Mouse (Mus musculus) cerebellum, adult 2 months (tissue): ENCODE results near the gene Pgpep1. TPM values are rescaled to one million over a fixed set of nuclear protein-coding genes. Genes with fewer than 3 reads are reported as not detected.

Source experiments
- DNase-seq, 2 experiments: peaks; one replicate each; pipeline ENCODE4 v3.0.0; 2021
- H3K27ac ChIP-seq: fragments of 200-500 bp; 2 replicates; pipeline ENCODE4 v1.5.1; 2012; ENCODE audit warnings: low read length, control low read depth, inconsistent platforms; ENCODE audit not compliant: insufficient read depth
- H3K27me3 ChIP-seq: fragments of 200-500 bp; 2 replicates; pipeline ENCODE4 v1.6.1; 2012; ENCODE audit warnings: inconsistent platforms, mild to moderate bottlenecking, low read length, moderate library complexity; ENCODE audit not compliant: control insufficient read depth, insufficient read depth
- H3K4me1 ChIP-seq: fragments of 200-500 bp; 2 replicates; pipeline ENCODE4 v1.6.1; 2011; ENCODE audit warnings: low read length; ENCODE audit not compliant: control insufficient read depth, insufficient read depth
- H3K4me3 ChIP-seq: fragments of 200-500 bp; replicated peaks from 2 replicates; pipeline ENCODE3; 2011; ENCODE audit warnings: mild to moderate bottlenecking, low read depth, low read length, control low read depth; ENCODE audit not compliant: insufficient read depth
- CTCF ChIP-seq: fragments of 200-500 bp; IDR thresholded peaks from 2 replicates; pipeline ENCODE4 v1.5.1; 2011; ENCODE audit warnings: low read depth, mild to moderate bottlenecking, control low read depth, low read length, moderate library complexity, borderline replicate concordance; ENCODE audit not compliant: insufficient read depth
- POLR2A ChIP-seq: fragments of 200-500 bp; IDR thresholded peaks from 2 replicates; pipeline ENCODE4 v1.6.1; 2011; ENCODE audit warnings: low read length, control low read depth, borderline replicate concordance; ENCODE audit not compliant: insufficient read depth
- WGBS: fragments of 180-500 bp; shearing (Covaris S2); methylation state at CpG from one replicate; pipeline ENCODE4 v1.1.7; 2018; 5-methylcytosine and 5-hydroxymethylcytosine counted together
- polyA plus RNA-seq: library from polyadenylated mRNA; depleted of rRNA; stranded (reverse); fragments of >200 nt; gene quantifications from 2 replicates; pipeline ENCODE4 v1.2.3, GENCODE M21; 2012

The Pgpep1 gene
- polyA plus RNA-seq, 1 experiment: 32.5 TPM

DNA sequence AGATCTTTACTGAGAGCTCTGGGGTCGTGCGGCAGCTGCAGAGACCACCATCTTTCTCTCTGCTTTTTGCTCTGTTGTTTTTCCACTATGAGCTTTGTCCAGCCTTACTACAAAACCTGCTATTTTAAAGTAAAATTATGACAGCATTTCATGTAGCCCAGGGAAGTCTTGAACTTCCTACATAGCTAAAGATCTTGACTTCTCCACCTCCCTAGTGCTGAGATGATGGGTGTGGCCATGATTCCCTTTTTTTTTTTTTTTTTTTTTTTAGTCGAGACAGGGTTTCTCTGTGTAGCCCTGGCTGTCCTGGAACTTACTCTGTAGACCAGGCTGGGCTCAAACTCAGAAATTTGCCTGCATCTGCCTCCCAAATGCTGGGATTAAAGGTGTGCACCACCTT is 4.4 kb upstream of the Pgpep1 start:
- no peak for TF ChIP-seq POLR2A
- TF ChIP-seq CTCF: no peak
- DNase-seq: no peak
- H3K4me1 ChIP-seq: no peaks in the 10 kb centered on the region
- WGBS: 73% methylated on average over 3 of the region's 3 CpGs
- H3K4me3 ChIP-seq: no peak overlapping the region
- H3K27ac ChIP-seq: no peak overlapping the region
- no peaks in the 10 kb centered on the region for H3K27me3 ChIP-seq

- H3K27me3 ChIP-seq: no peaks in the 10 kb centered on the region
- WGBS: 23% methylated on average over 4 of the region's 4 CpGs
- no peaks in the 10 kb centered on the region for H3K4me1 ChIP-seq
- H3K4me3 ChIP-seq: no peak overlapping the region
- no peak for TF ChIP-seq POLR2A
- TF ChIP-seq CTCF: no peak
- no peak for DNase-seq
- no peak overlapping the region for H3K27ac ChIP-seq
Measured at GRCm38 (mm10) chr8:70663691-70664090, 3.5 kb upstream of the Pgpep1 start.

DNA sequence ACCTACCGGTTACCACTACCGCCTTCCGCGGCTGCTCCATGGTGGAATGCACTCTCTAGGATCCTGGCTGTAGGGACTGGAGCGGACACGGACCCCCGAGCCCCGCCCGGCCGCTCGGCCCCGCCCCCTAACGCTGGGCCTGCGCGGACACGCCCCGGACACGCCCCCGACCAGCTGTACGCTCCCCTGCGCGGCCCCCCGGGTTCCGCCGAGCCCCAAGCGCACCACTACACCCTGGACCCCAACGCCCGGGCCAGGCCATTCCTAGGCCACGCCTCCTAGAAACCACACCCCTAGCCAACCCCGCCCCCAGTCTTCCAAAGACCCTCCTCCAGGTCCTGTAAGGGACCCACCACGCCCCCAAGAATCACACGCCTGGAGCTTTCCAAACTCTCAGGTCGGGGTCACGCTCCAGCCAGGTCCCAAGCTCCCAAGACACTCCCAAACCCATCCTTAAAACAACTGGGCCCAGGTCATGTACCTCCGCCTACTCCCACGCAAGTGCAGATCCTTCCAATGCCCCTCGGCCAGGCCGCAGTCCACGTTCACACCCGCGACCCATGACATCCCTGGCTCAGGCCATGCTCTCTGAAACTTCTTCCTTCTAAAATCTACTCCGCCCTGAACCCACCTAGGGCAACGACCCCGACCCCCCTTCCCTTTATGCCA is 450 bp downstream of the Pgpep1 start:
- WGBS: 2% methylated on average over 44 of the region's 44 CpGs
- TF ChIP-seq CTCF (no peak), POLR2A (no peak)
- peak; percentile 64 to 65 for DNase-seq

GRCm38 (mm10) chr8:70658897-70659603 is 1.1 kb downstream of the Pgpep1 start:
- peak overlapping the region; percentile 81 for H3K4me3 ChIP-seq
- DNase-seq: no peak
- 2% methylated on average over 31 of the region's 31 CpGs for WGBS
- no peaks in the 10 kb centered on the region for H3K4me1 ChIP-seq
- no peak overlapping the region for H3K27ac ChIP-seq
- no peaks in the 10 kb centered on the region for H3K27me3 ChIP-seq
- TF ChIP-seq CTCF (no peak), POLR2A (no peak)

More for the DNA sequence above, 450 bp downstream of the Pgpep1 start:
- no peaks in the 10 kb centered on the region for H3K27me3 ChIP-seq
- H3K4me3 ChIP-seq: peak overlapping the region; percentile 81
- no peaks in the 10 kb centered on the region for H3K4me1 ChIP-seq
- H3K27ac ChIP-seq: no peak overlapping the region

GRCm38 (mm10) chr8:70657739-70658138 is 2.4 kb downstream of the Pgpep1 start:
- Histone ChIP-seq H3K4me1 (no peaks in the 10 kb centered on the region), H3K4me3 (no peak overlapping the region), H3K27me3 (no peaks in the 10 kb centered on the region), H3K27ac (no peak overlapping the region)
- WGBS: 54% methylated on average over 2 of the region's 2 CpGs
- TF ChIP-seq POLR2A: no peak
- no peak for TF ChIP-seq CTCF
- DNase-seq: no peak

- 93% methylated on average over 3 of the region's 3 CpGs for WGBS
Measured at GRCm38 (mm10) chr8:70657214-70657613, 3.0 kb downstream of the Pgpep1 start.

DNA sequence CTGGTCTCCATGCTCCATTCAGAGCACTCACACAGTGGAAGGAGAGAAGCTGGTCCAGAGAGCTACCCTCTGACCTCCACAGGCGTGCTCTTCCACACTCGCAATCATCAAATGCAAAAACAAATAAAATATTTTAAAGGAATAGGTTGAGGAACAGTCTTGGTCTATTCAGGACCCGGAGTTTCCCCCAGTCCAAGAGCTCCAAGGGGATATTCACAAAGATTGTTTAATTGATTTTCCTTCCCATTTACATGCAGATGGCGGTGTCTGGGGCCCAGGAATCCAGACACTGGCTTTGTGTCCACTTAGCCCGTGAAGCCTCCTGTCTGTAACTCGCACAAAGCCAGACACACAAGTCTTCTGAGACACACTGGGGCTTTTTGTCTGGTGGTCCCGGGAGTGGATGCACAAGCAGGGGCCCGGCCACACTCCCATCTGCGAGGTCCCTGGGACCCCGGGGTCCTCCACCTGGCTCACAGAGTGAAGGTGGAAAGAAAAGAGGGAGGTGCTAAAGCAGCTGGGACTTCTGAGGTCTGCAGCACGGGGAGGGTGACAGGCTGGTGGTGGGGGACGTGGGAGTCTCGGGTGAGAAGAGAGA is 3.9 kb downstream of the Pgpep1 start:
- no peak overlapping the region for H3K27ac ChIP-seq
- TF ChIP-seq POLR2A: no peak
- TF ChIP-seq CTCF: no peak
- 41% methylated on average over 13 of the region's 13 CpGs for WGBS

More at GRCm38 (mm10) chr8:70657214-70657613, 3.0 kb downstream of the Pgpep1 start:
- TF ChIP-seq CTCF: no peak
- TF ChIP-seq POLR2A: no peak
- Histone ChIP-seq H3K27me3 (no peaks in the 10 kb centered on the region), H3K27ac (no peak overlapping the region), H3K4me1 (no peaks in the 10 kb centered on the region), H3K4me3 (no peak overlapping the region)
- DNase-seq: no peak

More for the DNA sequence above, 3.9 kb downstream of the Pgpep1 start:
- Histone ChIP-seq H3K27me3 (no peaks in the 10 kb centered on the region), H3K4me1 (no peaks in the 10 kb centered on the region), H3K4me3 (no peak overlapping the region)
- DNase-seq: no peak
